Mouse (Mus musculus): ENCODE results near the gene Acsl1.
A peak's percentile ranks its signal among the peaks of the same experiment; 100 is the strongest.

The Acsl1 gene

DNA sequence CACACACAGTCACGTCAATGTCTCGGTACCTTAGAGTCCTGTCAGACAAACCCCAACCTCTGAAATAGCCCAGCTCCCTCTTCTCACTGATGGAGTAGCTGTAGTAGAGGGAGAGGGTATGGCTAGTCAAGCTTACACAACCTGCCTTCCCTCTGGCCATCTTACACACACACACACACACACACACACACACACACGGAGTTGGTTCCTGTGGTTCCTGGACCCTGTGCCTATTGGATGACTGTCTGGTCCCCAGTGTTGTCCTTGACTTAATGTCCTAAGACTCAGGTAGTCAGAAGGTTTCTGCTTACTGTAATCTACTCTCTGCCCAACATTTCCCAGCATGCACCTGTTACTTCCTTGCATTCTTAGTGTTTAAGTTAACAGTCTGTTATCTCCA, 5.1 kb downstream of the Acsl1 start:
- DNase-seq, result no peak

DNA sequence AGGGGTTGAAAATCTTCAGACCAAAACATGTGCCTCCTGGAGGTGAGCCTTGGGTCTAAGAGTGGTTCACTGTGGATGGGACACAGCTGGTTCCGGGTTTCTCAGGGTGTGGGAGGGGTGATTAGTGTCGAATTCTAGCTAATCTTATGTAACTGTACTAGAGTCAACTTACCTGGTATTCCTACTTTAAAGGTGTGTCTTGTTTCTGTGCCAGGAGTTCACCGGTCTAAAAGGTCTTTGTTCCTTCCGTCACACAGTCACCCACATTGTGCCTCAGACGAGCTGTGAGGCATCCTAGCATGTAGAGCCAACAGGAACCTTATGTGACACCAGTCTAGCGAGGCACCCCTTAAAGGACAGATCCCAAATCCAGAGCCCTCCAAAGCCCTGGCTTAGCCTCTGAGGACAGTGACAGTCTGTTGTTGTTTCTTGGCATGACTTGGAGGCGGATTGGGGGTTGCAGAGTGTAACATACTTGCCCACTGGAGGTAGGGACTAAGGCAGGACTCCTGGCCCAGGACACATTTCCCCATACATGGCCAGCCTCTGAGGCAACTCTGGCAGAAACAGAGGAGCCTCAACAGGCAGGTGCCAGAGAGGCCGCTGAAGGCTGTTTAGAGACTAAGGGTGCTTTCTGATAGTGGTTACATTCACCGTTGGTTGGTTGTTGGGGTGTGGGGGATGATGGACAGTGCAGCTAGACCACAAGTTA, 7.1 kb downstream of the Acsl1 start:
- DNase-seq, result no peak

DNA sequence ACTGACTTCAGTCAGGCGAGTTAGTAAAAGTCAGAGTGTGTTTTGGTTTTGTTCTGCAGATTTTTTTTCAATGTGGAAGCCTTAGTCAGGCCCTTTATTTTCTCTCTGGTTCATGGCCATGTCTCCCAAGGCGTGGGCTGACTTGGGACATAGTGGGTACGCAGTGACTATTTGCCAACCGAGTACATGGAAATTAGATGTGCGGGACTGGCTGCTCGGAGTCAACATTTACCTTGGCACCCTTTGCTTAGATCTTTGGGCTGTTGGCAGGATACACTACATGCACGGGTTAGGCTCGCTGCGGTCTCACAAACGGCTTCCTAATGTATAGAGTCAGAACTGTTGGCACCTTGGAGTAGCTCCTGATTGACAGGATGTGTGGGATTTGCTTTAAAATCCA, 7.9 kb downstream of the Acsl1 start:
- no peak for DNase-seq

DNA sequence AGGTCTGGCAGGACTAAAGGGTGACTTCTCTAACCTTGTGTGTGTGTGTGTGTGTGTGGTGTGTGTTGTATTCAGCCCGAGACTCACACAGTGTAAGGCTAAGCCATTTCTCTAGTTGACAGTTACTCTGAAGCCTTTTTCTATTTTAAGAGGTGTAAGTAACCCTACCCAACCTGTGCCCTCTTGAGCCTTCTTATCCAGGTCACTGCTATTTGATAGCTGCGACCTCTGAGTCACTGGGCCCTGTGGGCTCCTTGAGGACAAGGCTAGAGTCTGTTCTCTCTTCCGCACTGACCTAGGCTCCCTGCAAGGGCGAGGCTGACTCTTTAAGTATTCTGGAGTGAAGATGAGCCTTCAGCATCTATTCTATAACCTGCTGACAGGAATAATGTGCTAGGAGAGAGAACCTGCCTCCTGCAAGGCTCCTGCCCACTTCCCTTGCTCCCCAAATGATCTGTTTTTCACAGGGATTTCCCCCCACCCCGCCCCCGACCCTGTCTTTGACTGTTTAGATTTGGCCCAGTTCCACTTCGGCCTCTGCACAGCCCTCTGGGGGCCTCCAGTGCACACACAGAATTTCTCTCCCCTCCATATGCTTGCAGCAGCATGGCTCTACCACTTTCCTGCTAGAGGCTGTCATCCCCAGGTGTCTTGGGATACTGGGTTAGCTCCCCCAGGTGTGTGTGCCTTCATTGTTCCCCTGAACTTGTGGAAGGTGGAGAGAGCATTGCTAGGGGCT, 9.1 kb downstream of the Acsl1 start:
- DNase-seq, result no peak

DNA sequence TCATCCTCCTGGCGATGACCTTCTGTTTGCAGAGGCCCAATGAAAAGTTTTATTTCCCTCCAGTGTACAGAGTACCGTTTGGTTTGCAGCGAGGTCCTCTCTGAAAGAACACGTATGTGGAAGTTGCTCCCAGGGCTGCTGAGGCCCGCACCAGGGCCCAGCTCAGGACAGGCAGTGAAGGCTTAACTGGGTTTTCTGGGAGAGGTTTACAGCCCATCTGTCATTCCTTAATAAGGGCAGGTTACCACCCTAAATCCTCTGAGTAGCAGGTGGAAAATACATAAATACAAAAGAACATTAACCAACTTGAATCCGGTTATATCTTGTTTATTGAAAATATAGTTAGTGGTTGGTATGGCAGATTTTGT, 9.7 kb downstream of the Acsl1 start:
- DNase-seq, result no peak

DNA sequence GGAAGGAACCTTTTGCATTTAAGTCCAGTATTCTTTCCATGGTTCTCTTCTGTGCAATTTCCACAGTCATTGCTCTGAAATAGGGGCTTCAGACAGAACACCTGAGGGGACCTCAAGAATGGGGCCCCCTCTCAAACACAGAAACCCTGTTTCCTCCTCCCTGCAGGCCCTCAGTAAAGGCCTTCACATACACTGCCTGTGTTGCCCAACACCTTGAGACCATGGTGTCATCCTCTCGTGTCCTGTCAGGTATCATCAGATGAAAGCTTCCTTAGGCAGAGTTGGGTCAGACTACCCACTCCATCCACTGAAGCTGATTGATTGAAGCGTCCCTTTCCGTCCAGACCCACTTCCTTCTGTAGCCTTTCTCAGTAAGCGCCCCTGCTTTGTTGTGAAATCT, 11.9 kb downstream of the Acsl1 start:
- DNase-seq, result no peak

DNA sequence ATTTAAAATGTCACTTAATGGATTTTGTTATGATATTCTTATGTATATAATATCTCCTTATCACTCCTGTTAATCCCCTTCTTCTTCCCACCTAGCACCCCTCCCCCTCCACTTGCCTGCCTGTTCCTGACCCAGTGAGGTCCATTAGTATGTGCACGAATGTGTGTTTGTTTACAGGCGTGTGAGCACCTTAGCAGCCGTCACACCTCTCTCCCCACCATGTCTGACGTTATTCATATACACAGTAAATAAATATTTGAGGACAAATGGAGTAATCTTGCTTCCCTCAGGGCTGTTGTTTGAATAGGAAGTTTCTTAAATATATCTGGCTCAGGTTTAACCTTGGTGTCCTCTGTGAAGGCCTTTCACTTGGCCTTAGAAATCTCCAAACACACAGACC, 12.4 kb downstream of the Acsl1 start:
- DNase-seq, result no peak

DNA sequence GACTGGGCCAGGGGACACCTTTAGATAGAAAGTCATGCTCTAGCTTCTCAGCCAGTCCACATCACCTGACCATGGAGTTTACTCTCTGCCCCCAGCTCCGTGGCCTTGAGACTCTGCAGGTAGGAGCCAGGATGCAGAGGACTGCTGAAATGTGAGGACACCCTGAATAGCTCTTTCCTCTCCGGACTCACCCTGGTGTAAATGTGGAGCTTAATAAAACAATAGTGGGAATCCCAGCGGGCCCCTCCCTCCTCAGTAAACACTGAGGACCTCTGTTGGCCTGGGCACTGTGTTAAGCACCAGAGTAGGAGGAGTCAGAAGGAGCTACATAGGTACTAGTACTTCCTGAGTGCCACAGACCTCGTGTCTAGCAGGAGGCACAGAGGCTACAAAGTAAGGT, 13.2 kb downstream of the Acsl1 start:
- no peak for DNase-seq

DNA sequence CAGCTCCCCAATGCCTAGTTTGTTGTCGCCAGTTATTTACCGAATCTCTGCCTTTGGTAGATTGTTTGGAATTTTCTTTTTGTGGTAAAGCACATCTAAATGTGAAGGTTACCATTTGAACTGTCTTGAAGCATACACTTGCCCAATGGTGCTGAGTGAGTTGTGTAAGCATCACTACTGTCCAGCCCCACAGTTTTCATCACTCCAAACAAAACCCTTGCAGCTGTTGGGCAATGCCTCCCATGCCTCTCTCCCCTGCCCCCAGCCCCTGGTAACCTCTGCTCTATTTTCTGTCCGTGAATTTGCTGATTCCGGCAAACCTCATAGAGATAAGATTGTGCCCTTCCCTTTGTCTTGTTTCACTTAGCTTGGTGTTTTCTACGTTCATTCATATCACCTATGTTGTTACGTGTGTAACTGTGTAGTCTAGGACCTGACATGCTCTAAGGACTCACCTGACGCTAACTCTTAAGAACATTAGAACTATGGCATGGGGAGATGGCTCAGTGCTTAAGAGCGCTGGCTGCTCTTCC, 14.2 kb downstream of the Acsl1 start:
- DNase-seq, result peak; percentile 1

DNA sequence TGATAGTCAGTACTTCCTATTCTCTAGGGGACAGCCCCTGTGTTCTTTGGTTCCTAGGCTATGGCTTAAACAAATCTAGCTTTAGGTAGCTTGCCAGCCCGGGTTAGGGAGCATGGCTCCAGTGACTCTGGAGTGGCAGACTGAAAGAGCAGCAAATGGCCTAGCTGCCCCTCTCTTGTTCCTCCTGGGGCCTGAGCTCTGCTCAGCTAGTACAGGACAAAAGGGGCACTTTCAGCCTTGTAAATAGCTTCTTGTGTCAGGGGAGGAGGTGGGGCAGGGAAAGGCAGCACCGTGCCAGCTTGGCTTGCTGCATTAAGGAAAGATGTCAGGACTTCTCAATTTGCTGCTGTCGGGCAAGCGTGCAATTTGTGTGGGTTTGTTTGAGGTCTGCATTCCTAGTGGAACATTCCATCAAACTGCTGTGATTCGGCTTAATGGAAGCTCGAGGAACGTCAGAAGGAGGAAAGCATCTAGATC, 17.3 kb downstream of the Acsl1 start:
- DNase-seq, result no peak

DNA sequence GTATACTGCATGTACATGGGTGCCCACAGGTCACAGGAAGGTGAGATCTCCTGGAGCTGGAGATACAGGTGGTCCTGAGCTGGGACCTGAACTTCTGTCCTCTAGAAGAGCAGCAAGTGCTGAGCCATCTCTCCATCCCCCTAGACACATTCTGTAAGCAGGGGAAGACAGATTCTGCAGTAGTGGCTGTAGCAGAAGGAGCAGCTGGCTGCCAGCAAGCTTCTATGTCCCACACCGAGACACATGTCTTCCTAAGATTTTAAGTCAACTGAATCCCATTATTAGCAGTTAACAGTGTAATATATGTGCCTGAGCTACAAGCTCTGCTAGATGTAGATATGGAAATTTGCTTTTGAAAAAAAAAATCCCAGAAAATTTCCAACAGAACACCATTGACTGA, 18.4 kb downstream of the Acsl1 start:
- DNase-seq, result no peak

DNA sequence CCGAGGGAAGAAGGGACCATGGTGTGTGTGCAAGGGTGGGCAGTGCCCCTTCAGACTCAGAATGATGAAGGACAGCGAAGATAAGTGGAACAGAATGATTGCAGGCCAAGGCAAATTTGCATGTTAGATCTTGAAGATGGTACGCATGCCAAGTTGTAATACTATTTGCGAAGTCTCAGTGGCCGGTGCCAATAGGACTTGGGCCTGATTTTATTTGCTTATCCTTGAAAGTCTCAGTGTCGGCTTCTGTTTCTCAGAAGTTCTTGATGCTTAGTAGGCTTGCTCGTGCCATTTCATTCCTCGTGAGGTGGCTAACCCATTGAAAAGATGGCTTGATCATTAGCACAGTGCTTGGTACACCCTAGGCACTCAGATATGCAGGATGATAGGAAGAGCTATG, 19.4 kb downstream of the Acsl1 start:
- DNase-seq, result no peak

DNA sequence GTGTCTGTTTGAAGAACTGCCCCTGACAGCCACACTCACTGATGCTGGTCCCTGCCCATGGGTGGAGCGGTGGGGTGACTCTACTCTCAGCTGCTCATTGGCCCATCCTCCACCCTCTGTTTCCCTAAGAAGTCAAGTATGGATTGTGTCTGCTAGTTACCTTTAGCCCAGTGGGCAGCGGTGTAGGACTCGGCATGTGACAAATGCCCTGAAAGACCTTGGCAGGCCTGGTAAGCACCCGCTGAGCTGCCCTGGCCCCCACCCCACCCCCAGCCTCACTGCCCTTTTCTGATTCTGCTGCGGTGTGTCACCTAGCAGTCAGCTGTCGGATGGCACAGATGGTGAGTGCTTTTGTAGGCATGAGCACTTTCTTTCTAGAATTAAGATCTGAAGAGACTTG, 20.0 kb downstream of the Acsl1 start:
- no peak for DNase-seq

DNA sequence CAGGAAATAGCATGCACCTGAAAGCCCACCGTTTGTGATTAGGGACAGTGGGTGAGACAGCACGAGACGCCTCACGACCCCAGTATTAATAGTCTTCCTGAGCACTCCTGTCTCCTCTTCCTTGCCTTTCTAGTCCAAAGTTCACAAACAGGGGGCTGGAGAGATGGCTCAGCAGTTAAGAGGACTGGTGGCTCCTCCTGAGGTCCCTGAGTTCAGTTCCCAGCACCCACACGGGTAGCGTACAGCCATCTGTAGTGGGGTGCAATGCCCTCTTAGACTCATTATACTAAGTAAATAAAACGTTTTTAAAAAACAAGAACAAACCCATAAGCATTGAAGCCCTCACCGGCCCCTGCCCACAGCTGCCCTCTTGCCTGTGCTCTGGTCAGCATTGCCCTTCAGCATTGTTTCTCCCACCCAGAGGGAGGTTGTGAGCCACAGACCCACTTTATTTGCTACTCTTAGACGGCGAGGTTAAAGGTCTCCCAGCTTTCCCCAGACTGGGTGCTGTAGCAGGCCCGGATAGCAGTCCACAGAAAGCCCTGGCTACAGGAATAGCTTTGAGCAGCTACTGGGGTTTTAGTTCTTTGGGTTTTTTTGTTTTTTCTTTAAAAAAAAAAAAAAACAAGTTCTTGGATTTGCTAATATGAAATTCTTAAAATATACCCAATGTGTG, 22.8 kb downstream of the Acsl1 start:
- DNase-seq, result no peak

DNA sequence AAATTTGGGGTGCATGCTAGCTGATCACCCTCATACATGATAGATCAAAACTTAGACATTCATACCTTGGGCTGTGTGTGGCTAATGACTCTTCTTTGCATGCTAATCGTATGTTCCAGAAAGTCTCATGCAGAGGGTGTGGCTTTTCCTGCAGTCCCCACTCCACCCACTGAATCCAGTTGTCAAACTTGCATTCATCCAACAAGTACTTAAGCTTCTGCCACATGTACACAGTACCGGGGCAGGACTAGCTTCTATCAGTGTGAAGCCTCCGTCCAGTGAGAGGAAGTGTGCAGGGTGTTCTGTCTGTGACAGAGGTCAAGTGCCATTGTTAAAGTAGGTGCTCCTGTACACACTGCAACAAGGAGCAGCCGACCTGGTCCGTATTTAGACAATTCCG, 26.0 kb downstream of the Acsl1 start:
- DNase-seq, result no peak

DNA sequence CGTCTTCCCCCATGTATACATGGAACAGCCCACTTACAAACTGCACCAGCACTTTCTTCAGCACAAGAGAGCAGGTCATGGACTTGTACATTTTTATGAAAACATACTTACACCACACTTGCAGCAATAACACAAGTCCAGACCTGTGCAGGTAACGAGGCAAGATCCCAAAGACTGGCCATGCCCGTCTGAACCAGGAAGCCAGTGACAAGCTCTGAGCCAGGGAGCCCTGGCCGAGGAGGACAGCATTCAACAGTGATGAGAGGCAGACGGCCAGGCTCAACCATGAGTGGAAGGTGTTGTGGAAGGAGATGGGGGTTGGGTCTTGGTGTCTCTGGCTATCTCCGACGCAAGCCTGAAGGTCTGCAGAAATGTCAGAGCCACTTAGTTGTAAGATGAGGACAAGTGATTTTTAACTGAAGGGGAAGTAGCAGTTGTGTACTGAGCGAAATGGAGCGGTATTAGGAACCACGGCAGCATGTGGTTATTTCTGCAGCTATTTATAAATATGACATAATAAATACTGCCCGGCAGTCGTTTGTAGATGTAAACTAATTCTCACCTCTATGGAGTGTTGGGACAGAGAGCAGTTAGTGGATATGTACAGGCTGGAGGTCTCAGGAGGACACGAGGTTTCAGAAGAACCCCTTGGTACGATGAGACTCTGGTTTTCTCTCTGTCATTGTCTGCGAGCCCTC, 26.6 kb downstream of the Acsl1 start:
- no peak for DNase-seq

DNA sequence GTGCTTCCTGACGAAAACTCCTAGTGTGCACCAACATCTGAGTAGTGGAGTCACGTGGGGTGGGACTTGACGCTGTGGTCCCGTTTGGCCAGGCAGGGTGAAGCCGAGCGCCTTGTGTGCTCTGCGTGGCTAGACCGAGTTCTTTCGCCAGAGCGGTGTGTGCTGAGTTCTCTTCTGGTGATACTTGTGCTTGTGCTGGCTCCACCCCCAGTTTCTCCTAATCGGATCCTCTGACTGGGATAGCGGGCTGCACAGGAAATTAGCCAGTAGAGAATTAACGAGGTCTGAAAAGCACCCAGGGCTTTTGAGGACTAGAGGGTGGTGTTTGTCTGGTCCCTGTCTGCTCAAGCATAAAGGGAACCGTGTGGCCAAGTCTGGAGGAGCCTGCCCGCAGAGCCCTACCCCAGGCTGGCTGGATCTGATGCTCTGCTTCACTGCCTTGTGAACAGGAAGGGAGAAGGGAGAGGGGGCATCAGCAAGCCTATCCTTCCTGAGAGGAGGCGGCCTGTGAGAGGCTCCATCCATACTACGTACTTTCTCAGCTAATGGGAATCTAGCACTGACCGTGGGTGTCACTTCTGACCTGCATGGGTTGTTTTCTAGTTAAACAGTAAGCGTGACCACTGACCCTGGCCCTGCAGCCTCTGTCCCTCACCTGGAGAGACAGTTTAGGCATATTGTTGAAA, 28.7 kb downstream of the Acsl1 start:
- no peak for DNase-seq

DNA sequence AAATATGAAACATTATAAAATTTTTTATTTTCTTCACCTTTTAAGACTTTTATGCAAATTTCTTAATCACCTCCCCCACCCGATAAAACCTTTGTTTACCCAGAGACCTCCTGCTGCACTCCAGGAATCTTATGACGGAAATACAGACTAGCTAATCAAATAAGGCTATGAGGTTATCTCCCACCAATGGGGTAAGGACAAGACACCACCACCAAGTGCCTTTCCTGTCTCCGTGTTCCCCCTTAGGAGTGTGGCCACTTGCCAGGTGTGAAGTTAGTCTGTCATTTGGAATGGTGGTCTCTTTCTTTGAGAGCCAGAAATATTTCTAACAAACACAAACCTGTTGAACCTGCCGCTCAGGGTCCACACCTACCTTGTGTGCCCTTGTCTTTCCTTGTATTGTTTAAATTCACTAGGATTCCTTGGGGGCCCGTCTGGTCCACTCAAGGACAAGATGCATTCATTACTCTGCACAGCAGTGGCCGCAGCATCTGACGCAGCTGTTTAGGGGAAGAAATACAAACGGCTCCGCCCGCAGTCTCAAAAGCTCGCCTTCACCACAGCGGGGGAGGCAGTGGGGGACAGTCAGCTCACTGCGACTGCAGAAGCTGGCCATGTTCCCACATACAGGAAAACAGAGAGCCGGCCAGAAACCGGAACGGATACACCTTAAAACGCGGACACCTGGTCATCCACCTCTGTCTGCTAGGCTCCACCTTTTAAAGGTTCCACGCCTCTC, 31.7 kb downstream of the Acsl1 start:
- DNase-seq, result no peak

DNA sequence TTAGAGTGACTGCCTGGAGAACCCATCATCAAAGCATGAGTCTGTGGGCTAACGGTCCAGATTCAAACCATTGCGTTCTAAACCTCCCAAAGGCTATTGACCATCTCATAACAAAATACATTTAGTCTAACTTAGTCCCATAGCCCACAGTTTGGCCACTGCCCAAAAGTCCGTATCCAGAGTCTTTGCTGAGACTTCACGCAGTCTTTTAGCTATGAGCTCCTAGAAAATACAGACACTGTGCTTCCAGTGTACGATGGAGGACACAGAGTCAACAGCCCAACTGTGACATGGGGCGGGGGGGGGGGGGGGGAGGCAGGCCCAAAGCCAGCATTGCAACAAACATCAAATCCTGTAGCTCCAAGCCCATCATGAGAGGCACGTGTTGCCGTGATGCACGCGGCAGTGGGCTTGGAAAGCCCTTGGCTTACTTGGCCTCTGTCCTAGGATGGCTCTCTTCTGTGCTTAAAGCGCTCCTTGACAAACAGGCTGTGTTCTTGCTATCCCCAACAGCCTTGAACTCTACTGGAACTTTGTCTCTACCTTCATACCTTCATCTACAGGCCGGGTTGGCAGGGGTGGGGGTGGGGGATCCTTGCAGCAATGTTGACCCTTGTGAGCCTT, 32.3 kb downstream of the Acsl1 start:
- no peak for DNase-seq

DNA sequence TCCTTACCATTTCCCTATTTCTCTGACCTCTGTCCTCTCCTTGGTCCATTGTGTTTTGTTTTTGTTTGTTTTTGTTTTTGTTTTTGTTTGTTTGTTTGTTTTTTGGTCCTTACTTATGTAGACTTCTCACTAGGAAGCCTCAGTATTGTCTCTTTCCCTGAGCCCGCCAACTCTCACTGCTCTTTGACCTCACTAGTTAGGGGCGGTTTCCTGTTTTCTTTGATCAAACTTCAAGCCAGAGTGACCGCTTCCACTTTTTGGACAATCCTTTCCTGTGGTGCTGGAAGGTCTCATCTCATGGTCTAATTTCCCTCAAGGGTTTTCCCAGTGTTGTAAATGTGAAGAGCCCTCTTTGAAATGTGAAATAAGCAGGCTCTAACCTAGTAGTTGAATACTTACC, 33.4 kb downstream of the Acsl1 start:
- no peak for DNase-seq

All from cerebellum, adult 9-11 months (tissue).